ENCODE assay signal across 36 mouse cellular contexts in the genomic region with DNA sequence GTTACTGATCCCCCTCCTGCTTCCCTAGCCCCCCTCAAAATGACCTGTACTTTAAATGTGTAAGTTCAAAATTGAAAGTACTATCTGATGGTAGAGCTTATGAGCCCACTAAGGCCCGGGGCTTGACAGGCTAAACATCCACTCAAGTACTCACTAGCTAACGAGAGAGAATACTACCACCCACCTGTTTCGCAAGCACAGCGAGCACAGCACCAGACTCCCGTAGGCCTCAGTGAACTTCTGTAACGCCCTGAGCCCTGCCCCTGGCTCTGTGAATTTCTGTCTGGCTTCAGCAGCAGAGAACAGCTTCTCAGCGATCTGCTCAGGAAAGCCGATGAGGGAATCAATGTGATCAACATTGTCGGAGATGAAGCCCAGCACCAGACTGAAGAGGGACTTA. TPM values are rescaled to one million over a fixed set of nuclear protein-coding genes. Genes with fewer than 3 reads are reported as not detected.
DNase-seq lines count a peak whose midpoint lies in the region; ATAC-seq and TF ChIP-seq lines count a peak whose summit lies in the region.
"Had no signal": no experiment of that assay in that cellular context is flagged by ENCODE, and none has a peak within 500 bp of the region (broad histone marks: within the 10 kb centered on the region; RNA-seq: fewer than 3 reads in every experiment).

No protein-coding gene starts in this region.

- H3K36me3 ChIP-seq in heart, embryonic 14.5 days (ENCODE audit: control insufficient read depth, insufficient read depth, low read length), result peaks cover 10% of the 10 kb centered on the region
- H3K36me3 ChIP-seq in kidney, embryonic 16.5 days (ENCODE audit: insufficient read depth, low read length), result peaks cover 5% of the 10 kb centered on the region; the same call in 1 of the 2 replicates
- peaks cover 28% of the 10 kb centered on the region for H3K36me3 ChIP-seq in kidney, embryonic 14.5 days (ENCODE audit: control insufficient read depth, insufficient read depth, low read length)
- H3K36me3 ChIP-seq in stomach, postnatal 0 days (ENCODE audit: control insufficient read depth, insufficient read depth, low read length), result 0 out of 2 replicates have a peak, but pooled peaks cover 2% of the 10 kb centered on the region

- no peak overlapping the region for H3K4me2 ChIP-seq in heart, embryonic 14.5 days (ENCODE audit: low read length)
- no peak overlapping the region for H3K4me2 ChIP-seq in kidney, embryonic 16.5 days (replicated peaks; ENCODE audit: low read depth, low read length)
- no peak overlapping the region for H3K4me2 ChIP-seq in kidney, embryonic 14.5 days (replicated peaks; ENCODE audit: low read depth, low read length)
- no peak overlapping the region for H3K4me2 ChIP-seq in stomach, postnatal 0 days (replicated peaks; ENCODE audit: low read depth)
- H3K4me2 ChIP-seq: forebrain, embryonic 12.5 days; hindbrain, embryonic 14.5 days; liver, embryonic 13.5 days; lung, embryonic 14.5 days had no signal

- H3K4me3 ChIP-seq in heart, embryonic 14.5 days (ENCODE audit: control insufficient read depth in 1 of 2, insufficient read depth in 1 of 2, low read depth in 1 of 2, low read length in 2 of 2), result no peak overlapping the region
- no peak overlapping the region for H3K4me3 ChIP-seq in kidney, embryonic 16.5 days (ENCODE audit: low read length)
- no peak overlapping the region for H3K4me3 ChIP-seq in kidney, embryonic 14.5 days (ENCODE audit: low read length)
- H3K4me3 ChIP-seq in stomach, postnatal 0 days (ENCODE audit: low read depth, low read length), result no peak overlapping the region
- H3K4me3 ChIP-seq: forebrain, embryonic 12.5 days; liver, embryonic 13.5 days had no signal

- peaks cover 9 to 63% of the 10 kb centered on the region in 2 experiments for H3K4me1 ChIP-seq in heart, embryonic 14.5 days (ENCODE audit: control insufficient read depth in 2 of 2, insufficient read depth in 2 of 2, low read length in 2 of 2)
- H3K4me1 ChIP-seq in kidney, embryonic 16.5 days (ENCODE audit: insufficient read depth, low read length), result peaks cover 54% of the 10 kb centered on the region
- H3K4me1 ChIP-seq in kidney, embryonic 14.5 days (ENCODE audit: control insufficient read depth, insufficient read depth, low read length), result peaks cover 15% of the 10 kb centered on the region; the same call in 1 of the 2 replicates
- H3K4me1 ChIP-seq in stomach, postnatal 0 days (replicated peaks; ENCODE audit: control insufficient read depth, insufficient read depth), result 0 out of 2 replicates have a peak, but pooled peaks cover 2% of the 10 kb centered on the region

- DNase-seq in heart, postnatal 4 days, result no peak
- DNase-seq in lung, postnatal 36 days, result peak; percentile 31
- DNase-seq in lung, postnatal 4 days, result no peak
- DNase-seq in stomach, postnatal 0 days (ENCODE audit: low spot score), result no peak
- DNase-seq in cerebellum, adult 11 months, result no peak
- DNase-seq: adrenal gland, adult 2 months; adrenal gland, postnatal 36 days; cerebellum, adult 2 months; cerebellum, postnatal 14 days; forebrain, postnatal 0 days; gastrocnemius, postnatal 25 days; kidney, adult 18-20 months; kidney, postnatal 4 days; layer of hippocampus, adult 9-11 months; liver, embryonic 13.5 days; lung, embryonic 14.5 days; midbrain, embryonic 14.5 days had no signal

- TF ChIP-seq EP300 in stomach, postnatal 0 days (optimal IDR thresholded peaks at IDR 0.05), result no peak

- no peak for TF ChIP-seq CTCF in stomach, postnatal 0 days (IDR thresholded peaks at IDR 0.05; ENCODE audit: low read depth)

- 62% methylated on average over 9 of the region's 9 CpGs for WGBS in heart, embryonic 14.5 days
- WGBS in kidney, embryonic 16.5 days, result 85% methylated on average over 9 of the region's 9 CpGs
- 85% methylated on average over 9 of the region's 9 CpGs for WGBS in kidney, embryonic 14.5 days
- 74% methylated on average over 9 of the region's 9 CpGs for WGBS in stomach, postnatal 0 days

- H3K27me3 ChIP-seq in heart, embryonic 14.5 days (ENCODE audit: control insufficient read depth, insufficient read depth, low read length), result no peaks in the 10 kb centered on the region
- H3K27me3 ChIP-seq in kidney, embryonic 16.5 days (ENCODE audit: insufficient read depth, low read length), result no peaks in the 10 kb centered on the region
- H3K27me3 ChIP-seq in kidney, embryonic 14.5 days (ENCODE audit: control insufficient read depth, insufficient read depth, low read length), result no peaks in the 10 kb centered on the region
- H3K27me3 ChIP-seq in stomach, postnatal 0 days (ENCODE audit: control insufficient read depth, insufficient read depth, low read length), result no peaks in the 10 kb centered on the region
- H3K27me3 ChIP-seq: forebrain, embryonic 12.5 days; liver, embryonic 13.5 days had no signal

- H3K27ac ChIP-seq in heart, embryonic 14.5 days (replicated peaks in 1 of 2; ENCODE audit: control insufficient read depth in 1 of 2, insufficient read depth in 1 of 2, low read depth in 2 of 2, low read length in 2 of 2), result 0 out of 4 replicates have a peak overlapping the region, but pooled peaks of 1 of the 2 experiments have one; percentile 24
- H3K27ac ChIP-seq in kidney, embryonic 16.5 days (ENCODE audit: low read length), result no peak overlapping the region
- no peak overlapping the region for H3K27ac ChIP-seq in kidney, embryonic 14.5 days (ENCODE audit: low read depth, low read length)
- H3K27ac ChIP-seq in stomach, postnatal 0 days (replicated peaks), result 0 out of 2 replicates have a peak overlapping the region, but pooled peaks have one; percentile 19
- H3K27ac ChIP-seq: forebrain, embryonic 12.5 days; hindbrain, embryonic 14.5 days; kidney, postnatal 0 days; liver, embryonic 13.5 days; macrophage had no signal

- no peaks in the 10 kb centered on the region for H3K9me3 ChIP-seq in heart, embryonic 14.5 days (ENCODE audit: control insufficient read depth, low read length)
- no peaks in the 10 kb centered on the region for H3K9me3 ChIP-seq in kidney, embryonic 16.5 days (ENCODE audit: low read length)
- H3K9me3 ChIP-seq in kidney, embryonic 14.5 days (ENCODE audit: control insufficient read depth, low read length), result no peaks in the 10 kb centered on the region
- H3K9me3 ChIP-seq in stomach, postnatal 0 days (ENCODE audit: control insufficient read depth, low read length), result no peaks in the 10 kb centered on the region
- H3K9me3 ChIP-seq: forebrain, embryonic 12.5 days; liver, embryonic 13.5 days had no signal

- ATAC-seq in heart, embryonic 14.5 days (ENCODE audit: insufficient number of reproducible peaks, insufficient read depth, low FRiP score, low read depth), result no peak
- no peak for ATAC-seq in kidney, embryonic 16.5 days (ENCODE audit: low FRiP score, low TSS enrichment)
- no peak for ATAC-seq in kidney, embryonic 14.5 days (ENCODE audit: low FRiP score, low TSS enrichment)
- ATAC-seq in stomach, postnatal 0 days (ENCODE audit: low FRiP score, low TSS enrichment), result no peak
- ATAC-seq: CD4-positive, CD25-positive, alpha-beta regulatory T cell, adult 4 months; forebrain, postnatal 0 days had no signal

- H3K9ac ChIP-seq in heart, embryonic 14.5 days (ENCODE audit: low read length), result peak overlapping the region; percentile 25; the same call in 1 of the 2 replicates
- 0 out of 2 replicates have a peak overlapping the region, but pooled peaks have one; percentile 22 for H3K9ac ChIP-seq in kidney, embryonic 16.5 days (replicated peaks; ENCODE audit: low read length)
- H3K9ac ChIP-seq in kidney, embryonic 14.5 days (ENCODE audit: low read depth, low read length), result no peak overlapping the region
- no peak overlapping the region for H3K9ac ChIP-seq in stomach, postnatal 0 days (ENCODE audit: low read length)
- H3K9ac ChIP-seq: forebrain, embryonic 12.5 days; forebrain, postnatal 0 days; hindbrain, embryonic 14.5 days; liver, embryonic 13.5 days; lung, embryonic 14.5 days had no signal

RNA-seq across cellular contexts. Expression of a gene that starts 6.2 kb away (rescaled TPM):
- polyA plus RNA-seq in heart, embryonic 14.5 days (2014; fragmentation: Nextera tagmentation; extraction: Ambion mirVana), result 46.3 and 52.0 TPM in 2 replicates
- total RNA-seq in heart, postnatal 4 days (2021), result 10 to 100 TPM; 23.1 to 24.9 TPM
- 96.2 and 108 TPM in 2 replicates for polyA plus RNA-seq in kidney, embryonic 16.5 days (2015; fragmentation: Nextera tagmentation; extraction: Ambion mirVana)
- polyA plus RNA-seq in kidney, embryonic 14.5 days (2014; fragmentation: Nextera tagmentation; extraction: Ambion mirVana), result 101 and 113 TPM in 2 replicates
- polyA plus RNA-seq in stomach, postnatal 0 days (2015; fragmentation: Nextera tagmentation; extraction: Ambion mirVana), result 28.1 and 29.3 TPM in 2 replicates

RNA-seq across cellular contexts. Expression of a gene that starts 6.3 kb away (rescaled TPM):
- polyA plus RNA-seq in heart, embryonic 14.5 days (2014; fragmentation: Nextera tagmentation; extraction: Ambion mirVana), result 32.9 and 40.6 TPM in 2 replicates
- 10 to 100 TPM; 16.1 to 18.4 TPM for total RNA-seq in heart, postnatal 4 days (2021)
- 32.8 and 34.1 TPM in 2 replicates for polyA plus RNA-seq in kidney, embryonic 16.5 days (2015; fragmentation: Nextera tagmentation; extraction: Ambion mirVana)
- polyA plus RNA-seq in kidney, embryonic 14.5 days (2014; fragmentation: Nextera tagmentation; extraction: Ambion mirVana), result 39.6 and 56.6 TPM in 2 replicates
- polyA plus RNA-seq in stomach, postnatal 0 days (2015; fragmentation: Nextera tagmentation; extraction: Ambion mirVana), result 32.7 and 33.0 TPM in 2 replicates

RNA-seq across cellular contexts. Expression of a gene that starts 38.1 kb away (rescaled TPM):
- not detected in 2 replicates for polyA plus RNA-seq in heart, embryonic 14.5 days (2014; fragmentation: Nextera tagmentation; extraction: Ambion mirVana)
- not detected for total RNA-seq in heart, postnatal 4 days (2021)
- not detected in 2 replicates for polyA plus RNA-seq in kidney, embryonic 16.5 days (2015; fragmentation: Nextera tagmentation; extraction: Ambion mirVana)
- polyA plus RNA-seq in kidney, embryonic 14.5 days (2014; fragmentation: Nextera tagmentation; extraction: Ambion mirVana), result not detected in 2 replicates
- polyA plus RNA-seq in stomach, postnatal 0 days (2015; fragmentation: Nextera tagmentation; extraction: Ambion mirVana), result 0.08 TPM in 2 replicates
- total RNA-seq: adrenal gland, adult 2 months; adrenal gland, postnatal 36 days; forebrain, postnatal 0 days; gastrocnemius, postnatal 25 days; heart, postnatal 36 days; left cerebral cortex, postnatal 10 days; megakaryocyte-erythroid progenitor cell, adult 5-6 weeks; monocyte, adult 5-6 weeks had no signal
- polyA plus RNA-seq: brain, embryonic 14.5 days; cerebellum, adult 2 months; cortical plate, adult 2 months; embryonic facial prominence, embryonic 14.5 days; forebrain, embryonic 12.5 days; forebrain, postnatal 0 days; hindbrain, embryonic 14.5 days; kidney, postnatal 0 days; limb, embryonic 11.5 days; liver, embryonic 13.5 days; lung, embryonic 14.5 days; macrophage; midbrain, embryonic 14.5 days; neural tube, embryonic 14.5 days; stomach, embryonic 14.5 days had no signal

RNA-seq across cellular contexts. Expression of a gene that starts 59.9 kb away (rescaled TPM):
- polyA plus RNA-seq in heart, embryonic 14.5 days (2014; fragmentation: Nextera tagmentation; extraction: Ambion mirVana), result not detected in 2 replicates
- not detected for total RNA-seq in heart, postnatal 4 days (2021)
- 0.47 and 0.68 TPM in 2 replicates for polyA plus RNA-seq in kidney, embryonic 16.5 days (2015; fragmentation: Nextera tagmentation; extraction: Ambion mirVana)
- polyA plus RNA-seq in kidney, embryonic 14.5 days (2014; fragmentation: Nextera tagmentation; extraction: Ambion mirVana), result 0.38 TPM in 1 of 2 replicates, not detected in the other
- polyA plus RNA-seq in stomach, postnatal 0 days (2015; fragmentation: Nextera tagmentation; extraction: Ambion mirVana), result 0.87 and 0.93 TPM in 2 replicates
- total RNA-seq: adrenal gland, postnatal 36 days; forebrain, postnatal 0 days; gastrocnemius, postnatal 25 days; heart, adult 18-20 months; heart, postnatal 36 days; left cerebral cortex, postnatal 10 days; megakaryocyte-erythroid progenitor cell, adult 5-6 weeks; monocyte, adult 5-6 weeks had no signal
- polyA plus RNA-seq: brain, embryonic 14.5 days; CD4-positive, CD25-positive, alpha-beta regulatory T cell, adult 4 months; cortical plate, adult 2 months; embryonic facial prominence, embryonic 14.5 days; forebrain, embryonic 12.5 days; forebrain, postnatal 0 days; hindbrain, embryonic 14.5 days; limb, embryonic 11.5 days; liver, embryonic 13.5 days; lung, embryonic 14.5 days; macrophage; midbrain, embryonic 14.5 days; neural tube, embryonic 14.5 days; stomach, embryonic 14.5 days had no signal

Comparison
In these comparisons a context has a peak if more than half of its experiments do, and no peak if none do; other contexts are left out.
1. H3K9ac ChIP-seq: peak in heart, embryonic 14.5 days (single experiment) and kidney, embryonic 16.5 days (single experiment); none in kidney, embryonic 14.5 days (single experiment) and stomach, postnatal 0 days (single experiment).